Mouse (Mus musculus): Measurements from ENCODE around the gene 2300003K06Rik. TPM values are rescaled to one million over a fixed set of nuclear protein-coding genes. Genes with fewer than 3 reads are reported as not detected.

The 2300003K06Rik gene
- polyA plus RNA-seq (2017; shearing (Covaris generic)) = not detected

DNA sequence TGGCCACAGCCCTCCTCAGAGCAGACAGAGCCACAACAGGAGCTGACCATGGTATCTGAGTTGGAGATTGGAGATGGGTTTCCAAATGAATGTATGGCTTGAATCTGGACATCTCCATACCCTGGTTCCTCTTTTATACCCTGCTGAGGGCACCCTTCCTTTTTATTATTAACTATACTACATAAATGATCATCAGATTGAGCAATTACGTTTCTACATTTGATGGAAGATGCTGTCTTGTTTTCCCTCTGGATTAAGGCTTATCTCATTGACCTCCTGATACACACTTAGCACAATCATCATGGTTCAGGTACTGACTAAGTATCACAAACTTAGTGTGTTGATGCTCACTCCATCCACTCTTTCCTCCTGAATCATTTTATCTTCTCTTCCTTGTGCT is at the start of gene 2300003K06Rik:
Gene 2300003K06Rik (minus strand): TSS at position 101 of the 400 bp plus-strand sequence.

DNA sequence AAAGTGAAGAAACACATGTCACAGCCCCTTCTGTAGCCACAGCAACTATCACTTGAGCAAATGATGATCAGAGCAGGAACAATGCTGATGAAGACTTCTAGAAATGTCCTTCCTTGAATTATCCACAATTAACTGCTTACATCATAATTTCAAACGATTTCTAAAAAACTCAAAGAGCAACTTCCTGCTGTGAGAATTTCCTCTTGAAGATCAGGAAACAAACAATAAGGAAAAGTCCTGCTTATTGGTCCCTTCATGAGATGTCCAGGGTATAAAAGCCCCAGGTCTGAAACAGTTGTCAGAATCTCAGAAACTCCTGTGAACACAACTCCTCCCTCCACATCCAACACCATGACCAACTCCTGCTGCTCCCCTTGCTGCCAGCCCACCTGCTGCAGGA is 41.0 kb upstream of the 2300003K06Rik start, which contains the start of gene Gm11567:
Gene Gm11567 (plus strand): TSS at position 301 of the 400 bp plus-strand sequence.

DNA sequence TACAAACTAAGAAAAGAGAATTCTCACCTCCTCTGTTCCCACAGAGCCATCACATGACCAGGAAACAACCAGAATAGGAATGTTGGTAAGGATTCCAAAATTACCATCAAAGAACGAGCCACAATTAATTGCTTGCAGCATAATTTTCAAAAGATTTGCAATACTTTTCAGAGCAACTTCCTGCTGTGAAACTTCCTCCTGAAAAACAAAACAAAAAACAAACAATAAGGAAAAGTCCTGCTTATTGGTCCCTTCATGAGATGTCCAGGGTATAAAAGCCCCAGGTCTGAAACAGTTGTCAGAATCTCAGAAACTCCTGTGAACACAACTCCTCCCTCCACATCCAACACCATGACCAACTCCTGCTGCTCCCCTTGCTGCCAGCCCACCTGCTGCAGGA is 35.2 kb upstream of the 2300003K06Rik start, which contains the start of gene Krtap9-1:
Gene Krtap9-1 (plus strand): TSS at position 301 of the 400 bp plus-strand sequence.

DNA sequence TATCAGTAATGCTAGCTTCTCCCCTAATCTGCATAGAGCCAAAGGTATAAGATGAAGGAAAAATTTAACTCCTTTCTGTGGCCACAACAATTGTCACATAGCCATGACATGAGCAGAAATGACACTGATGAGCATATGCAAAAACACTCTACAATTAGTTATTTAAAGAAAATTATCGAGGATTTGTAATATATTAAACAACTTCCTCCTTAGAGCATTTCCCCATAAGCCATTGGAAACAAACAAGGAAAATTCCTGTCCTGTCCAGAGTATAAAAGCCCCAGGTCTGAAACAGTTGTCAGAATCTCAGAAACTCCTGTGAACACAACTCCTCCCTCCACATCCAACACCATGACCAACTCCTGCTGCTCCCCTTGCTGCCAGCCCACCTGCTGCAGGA is 26.3 kb upstream of the 2300003K06Rik start, which contains the start of gene Gm11559:
Gene Gm11559 (plus strand): TSS at position 301 of the 400 bp plus-strand sequence.

DNA sequence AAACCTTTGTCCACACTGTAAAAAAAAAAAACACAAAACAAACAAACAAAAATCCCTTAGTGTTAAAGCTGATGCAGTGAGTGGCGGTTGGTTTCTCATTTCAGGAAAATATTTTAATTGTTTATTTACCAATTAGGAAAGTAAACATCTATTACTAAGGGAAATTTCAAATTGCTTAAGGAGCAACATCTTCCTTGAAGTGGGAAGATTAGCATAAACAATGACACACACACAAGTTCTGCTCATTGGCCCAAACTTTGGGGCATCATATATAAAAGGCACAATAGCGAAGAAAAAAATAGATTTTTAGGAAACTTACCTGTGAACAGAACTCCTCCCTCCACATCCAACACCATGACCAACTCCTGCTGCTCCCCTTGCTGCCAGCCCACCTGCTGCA is 19.8 kb upstream of the 2300003K06Rik start, which contains the start of gene Gm11568:
Gene Gm11568 (plus strand): TSS at position 301 of the 400 bp plus-strand sequence.

DNA sequence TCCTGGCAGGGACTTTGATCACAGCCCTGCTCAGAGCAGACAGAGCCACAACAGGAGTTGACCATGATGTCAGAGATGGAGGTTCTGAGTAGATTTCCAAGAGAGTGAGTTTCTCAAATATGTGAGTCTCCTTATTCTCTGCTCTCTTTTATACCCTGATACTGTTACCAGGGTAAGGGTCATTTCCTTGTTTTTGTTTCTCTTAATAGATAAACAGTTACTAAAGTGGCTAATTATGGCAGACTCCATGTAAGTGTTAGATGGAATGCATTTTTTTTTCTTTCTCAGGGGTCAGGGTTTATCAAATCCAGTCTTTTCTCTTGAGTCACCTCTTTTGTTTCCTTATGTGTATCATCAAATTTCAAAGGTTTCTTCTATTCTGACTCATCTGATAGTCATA is 13.6 kb upstream of the 2300003K06Rik start, which contains the start of gene Krtap4-16:
Gene Krtap4-16 (minus strand): TSS at position 101 of the 400 bp plus-strand sequence.

DNA sequence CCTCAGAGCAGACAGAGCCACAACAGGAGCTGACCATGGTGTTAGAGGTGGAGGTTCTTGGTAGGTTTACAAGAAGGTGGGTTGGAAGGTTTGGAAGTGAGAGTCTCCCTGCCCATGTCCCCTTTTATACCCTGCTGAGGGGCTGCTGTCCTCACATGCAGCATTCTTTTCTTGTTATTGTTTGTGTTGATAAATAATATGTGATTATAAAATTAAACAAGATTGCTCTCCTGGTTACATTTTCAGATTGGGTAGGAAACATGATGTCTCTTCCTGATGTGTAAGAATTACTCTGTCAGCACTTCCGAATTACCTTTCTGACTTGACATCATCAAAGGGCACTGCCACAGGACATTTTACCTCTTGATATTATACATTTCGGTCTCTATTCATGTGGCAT is 22.3 kb downstream of the 2300003K06Rik start, which contains the start of gene Gm11564:
Gene Gm11564 (minus strand): TSS at position 101 of the 400 bp plus-strand sequence.

DNA sequence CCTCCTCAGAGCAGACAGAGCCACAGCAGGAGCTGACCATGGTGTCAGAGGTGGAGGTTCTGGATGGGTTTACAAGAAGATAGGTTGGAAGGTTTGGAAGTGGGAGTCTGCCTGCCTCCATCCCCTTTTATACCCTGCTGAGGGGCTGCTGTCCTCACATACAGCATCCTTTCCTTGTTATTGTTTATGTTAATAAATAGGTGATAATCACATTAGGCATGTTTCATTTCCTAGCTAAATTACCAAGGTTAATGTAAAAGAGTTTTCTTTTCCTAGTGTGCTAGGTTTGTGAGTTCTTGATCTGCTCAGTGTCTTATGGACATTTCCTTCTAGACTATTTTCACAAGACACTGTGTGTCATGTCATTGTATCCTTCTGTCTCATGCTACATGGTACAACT is 28.1 kb downstream of the 2300003K06Rik start, which contains the start of gene Krtap4-13:
Gene Krtap4-13 (minus strand): TSS at position 101 of the 400 bp plus-strand sequence.

DNA sequence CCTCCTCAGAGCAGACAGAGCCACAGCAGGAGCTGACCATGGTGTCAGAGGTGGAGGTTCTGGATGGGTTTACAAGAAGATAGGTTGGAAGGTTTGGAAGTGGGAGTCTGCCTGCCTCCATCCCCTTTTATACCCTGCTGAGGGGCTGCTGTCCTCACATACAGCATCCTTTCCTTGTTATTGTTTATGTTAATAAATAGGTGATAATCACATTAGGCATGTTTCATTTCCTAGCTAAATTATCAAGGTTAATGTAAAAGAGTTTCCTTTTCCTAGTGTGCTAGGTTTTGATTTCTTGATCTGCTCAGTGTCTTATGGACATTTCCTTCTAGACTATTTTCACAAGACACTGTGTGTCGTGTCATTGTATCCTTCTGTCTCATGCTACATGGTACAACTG is 33.5 kb downstream of the 2300003K06Rik start, which contains the start of gene Gm11554:
Gene Gm11554 (minus strand): TSS at position 101 of the 400 bp plus-strand sequence.

DNA sequence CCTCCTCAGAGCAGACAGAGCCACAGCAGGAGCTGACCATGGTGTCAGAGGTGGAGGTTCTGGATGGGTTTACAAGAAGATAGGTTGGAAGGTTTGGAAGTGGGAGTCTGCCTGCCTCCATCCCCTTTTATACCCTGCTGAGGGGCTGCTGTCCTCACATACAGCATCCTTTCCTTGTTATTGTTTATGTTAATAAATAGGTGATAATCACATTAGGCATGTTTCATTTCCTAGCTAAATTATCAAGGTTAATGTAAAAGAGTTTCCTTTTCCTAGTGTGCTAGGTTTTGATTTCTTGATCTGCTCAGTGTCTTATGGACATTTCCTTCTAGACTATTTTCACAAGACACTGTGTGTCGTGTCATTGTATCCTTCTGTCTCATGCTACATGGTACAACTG is 39.0 kb downstream of the 2300003K06Rik start, which contains the start of gene Gm11569:
Gene Gm11569 (minus strand): TSS at position 101 of the 400 bp plus-strand sequence.

DNA sequence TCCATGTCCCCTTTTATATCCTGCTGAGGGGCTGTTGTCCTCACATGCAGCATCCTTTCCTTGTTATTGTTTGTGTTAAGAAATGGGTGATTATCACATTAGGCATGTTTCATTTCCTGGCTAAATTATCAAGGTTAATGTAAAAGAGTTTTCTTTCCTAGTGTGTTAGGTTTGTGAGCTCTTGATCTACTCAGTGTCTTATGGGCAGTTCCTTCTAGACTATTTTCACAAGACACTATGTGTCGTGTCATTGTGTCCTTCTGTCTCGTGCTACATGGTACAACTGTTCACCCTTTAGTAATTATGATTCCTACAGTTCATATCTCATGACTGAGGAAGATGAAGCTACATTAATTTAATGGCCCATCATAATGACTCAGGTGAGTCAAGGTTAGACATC is 44.5 kb downstream of the 2300003K06Rik start, which contains the start of gene Gm11596:
Gene Gm11596 (minus strand): TSS at position 101 of the 400 bp plus-strand sequence.

Other genes starting within 250 kb of the 2300003K06Rik start
- gene Krtap1-3, start 246.7 kb downstream of the 2300003K06Rik start, polyA plus RNA-seq (2017; shearing (Covaris generic)) = not detected
- gene Krtap9-3, start 240.0 kb downstream of the 2300003K06Rik start, polyA plus RNA-seq (2017; shearing (Covaris generic)) = not detected
- not detected for gene Gm11938, start 234.8 kb downstream of the 2300003K06Rik start, polyA plus RNA-seq (2017; shearing (Covaris generic))
- not detected for gene Gm11937, start 227.9 kb downstream of the 2300003K06Rik start, polyA plus RNA-seq (2017; shearing (Covaris generic))
- gene Krtap2-4, start 223.2 kb downstream of the 2300003K06Rik start, polyA plus RNA-seq (2017; shearing (Covaris generic)) = not detected
- not detected for gene Gm11562, start 217.6 kb downstream of the 2300003K06Rik start, polyA plus RNA-seq (2017; shearing (Covaris generic))
- not detected for gene Krtap4-1, start 209.8 kb downstream of the 2300003K06Rik start, polyA plus RNA-seq (2017; shearing (Covaris generic))
- gene Krtap4-2, start 203.0 kb downstream of the 2300003K06Rik start, polyA plus RNA-seq (2017; shearing (Covaris generic)) = not detected
- not detected for gene Krtap4-7, start 194.0 kb downstream of the 2300003K06Rik start, polyA plus RNA-seq (2017; shearing (Covaris generic))
- not detected for gene Gm11555, start 187.8 kb downstream of the 2300003K06Rik start, polyA plus RNA-seq (2017; shearing (Covaris generic))
- not detected for gene Gm11563, start 179.1 kb downstream of the 2300003K06Rik start, polyA plus RNA-seq (2017; shearing (Covaris generic))
- gene Krtap4-6, start 172.1 kb downstream of the 2300003K06Rik start, polyA plus RNA-seq (2017; shearing (Covaris generic)) = not detected
- gene Gm14190, start 147.3 kb downstream of the 2300003K06Rik start, polyA plus RNA-seq (2017; shearing (Covaris generic)) = not detected
- not detected for gene Gm14180, start 103.8 kb downstream of the 2300003K06Rik start, polyA plus RNA-seq (2017; shearing (Covaris generic))
- not detected for gene Gm11595, start 65.2 kb downstream of the 2300003K06Rik start, polyA plus RNA-seq (2017; shearing (Covaris generic))
- not detected for gene Krtap4-8, start 57.4 kb downstream of the 2300003K06Rik start, polyA plus RNA-seq (2017; shearing (Covaris generic))
- not detected for gene Krtap4-9, start 52.9 kb downstream of the 2300003K06Rik start, polyA plus RNA-seq (2017; shearing (Covaris generic))
- not detected for gene Gm11596, start 44.6 kb downstream of the 2300003K06Rik start, polyA plus RNA-seq (2017; shearing (Covaris generic))
- gene Gm11569, start 39.1 kb downstream of the 2300003K06Rik start, polyA plus RNA-seq (2017; shearing (Covaris generic)) = not detected
- not detected for gene Gm11554, start 33.6 kb downstream of the 2300003K06Rik start, polyA plus RNA-seq (2017; shearing (Covaris generic))
- not detected for gene Krtap4-13, start 28.2 kb downstream of the 2300003K06Rik start, polyA plus RNA-seq (2017; shearing (Covaris generic))
- gene Gm11564, start 22.4 kb downstream of the 2300003K06Rik start, polyA plus RNA-seq (2017; shearing (Covaris generic)) = not detected
- gene Krtap4-16, start 13.5 kb upstream of the 2300003K06Rik start, polyA plus RNA-seq (2017; shearing (Covaris generic)) = not detected
- not detected for gene Gm11568, start 19.9 kb upstream of the 2300003K06Rik start, polyA plus RNA-seq (2017; shearing (Covaris generic))
- not detected for gene Gm11559, start 26.4 kb upstream of the 2300003K06Rik start, polyA plus RNA-seq (2017; shearing (Covaris generic))
- gene Krtap9-1, start 35.3 kb upstream of the 2300003K06Rik start, polyA plus RNA-seq (2017; shearing (Covaris generic)) = not detected
- gene Gm11567, start 41.1 kb upstream of the 2300003K06Rik start, polyA plus RNA-seq (2017; shearing (Covaris generic)) = not detected
- not detected for gene Krtap31-1, start 69.9 kb upstream of the 2300003K06Rik start, polyA plus RNA-seq (2017; shearing (Covaris generic))
- not detected for gene Gm11565, start 76.7 kb upstream of the 2300003K06Rik start, polyA plus RNA-seq (2017; shearing (Covaris generic))
- gene Krtap31-2, start 98.2 kb upstream of the 2300003K06Rik start, polyA plus RNA-seq (2017; shearing (Covaris generic)) = not detected
- not detected for gene Krtap9-5, start 110.4 kb upstream of the 2300003K06Rik start, polyA plus RNA-seq (2017; shearing (Covaris generic))
- not detected for gene Krtap29-1, start 141.0 kb upstream of the 2300003K06Rik start, polyA plus RNA-seq (2017; shearing (Covaris generic))
- not detected for gene Krtap16-1, start 148.5 kb upstream of the 2300003K06Rik start, polyA plus RNA-seq (2017; shearing (Covaris generic))
- gene Krtap17-1, start 155.9 kb upstream of the 2300003K06Rik start, polyA plus RNA-seq (2017; shearing (Covaris generic)) = not detected
- not detected for gene Krt33a, start 178.1 kb upstream of the 2300003K06Rik start, polyA plus RNA-seq (2017; shearing (Covaris generic))
- gene Krt33b, start 191.8 kb upstream of the 2300003K06Rik start, polyA plus RNA-seq (2017; shearing (Covaris generic)) = not detected
- not detected for gene Krt34, start 203.5 kb upstream of the 2300003K06Rik start, polyA plus RNA-seq (2017; shearing (Covaris generic))
- gene Krt31, start 212.5 kb upstream of the 2300003K06Rik start, polyA plus RNA-seq (2017; shearing (Covaris generic)) = not detected

Data from activated CD4-positive, CD25-positive, alpha-beta regulatory T cell, adult 9 weeks (primary cell).